Mouse (Mus musculus) lung, postnatal 4 days (tissue): Measurements from ENCODE around the gene Gpr108.
"Not testable (repeated sequence)": the region's sequence is repeated elsewhere in the genome, so short reads cannot be mapped to it uniquely, and the experiment has no call there.

Experiments
- DNase-seq, 2 experiments: peaks; one replicate each; pipeline ENCODE4 v3.0.0; 2021

The Gpr108 gene

DNA sequence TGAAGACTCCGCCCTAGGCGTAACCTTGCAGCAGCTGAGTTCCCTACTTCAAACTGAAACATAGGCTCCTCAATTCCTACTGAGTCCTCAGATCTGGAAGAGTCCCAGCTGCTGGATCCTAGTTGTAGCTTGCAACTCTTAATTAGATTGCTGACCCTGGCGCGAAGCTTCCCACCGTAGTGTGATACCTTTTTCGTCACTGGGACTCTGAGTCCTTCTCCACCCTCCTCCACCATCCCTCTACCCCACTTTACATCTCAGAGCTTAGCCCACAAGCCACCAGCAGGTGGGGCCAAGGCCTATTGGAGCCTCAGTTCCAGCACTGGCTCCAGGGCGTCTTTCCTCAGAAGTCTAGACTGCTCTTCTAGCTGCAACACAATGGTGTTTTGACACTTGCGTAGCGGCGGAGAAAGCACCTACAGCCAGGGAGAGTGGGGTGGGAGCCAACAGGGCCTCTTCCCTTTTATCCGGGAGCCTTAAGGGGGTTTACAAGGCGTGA is at the start of gene Gpr108:
Gene Gpr108, minus strand, starts transcription at position 246 of the 499 bp plus-strand sequence.
- peak; percentile 92 for DNase-seq

- no peak for DNase-seq
Observed at GRCm38 (mm10) chr17:57297040-57297439, 48.8 kb upstream of the Gpr108 start.

- no peak for DNase-seq
Observed at GRCm38 (mm10) chr17:57295935-57296334, 47.7 kb upstream of the Gpr108 start.

DNA sequence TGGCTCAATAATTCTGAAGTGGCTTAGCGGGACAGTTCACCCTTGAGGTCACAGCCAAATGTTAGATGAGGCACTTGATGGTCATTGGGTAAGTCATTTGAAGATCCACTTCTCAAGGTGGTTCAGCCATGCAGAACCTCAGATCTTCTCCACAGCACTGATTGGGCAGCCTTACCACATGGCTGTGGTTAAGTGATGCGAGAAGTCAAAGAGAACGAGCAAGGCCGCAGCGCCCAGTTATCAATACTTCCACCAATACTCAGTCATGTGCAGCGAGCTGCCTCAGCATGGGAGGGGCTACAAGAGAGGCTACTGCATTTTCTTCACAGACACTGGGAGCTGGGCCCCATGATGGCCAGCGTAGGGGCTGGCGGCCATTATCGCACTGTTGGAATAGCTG is 44.7 kb upstream of the Gpr108 start:
- DNase-seq = no peak

DNA sequence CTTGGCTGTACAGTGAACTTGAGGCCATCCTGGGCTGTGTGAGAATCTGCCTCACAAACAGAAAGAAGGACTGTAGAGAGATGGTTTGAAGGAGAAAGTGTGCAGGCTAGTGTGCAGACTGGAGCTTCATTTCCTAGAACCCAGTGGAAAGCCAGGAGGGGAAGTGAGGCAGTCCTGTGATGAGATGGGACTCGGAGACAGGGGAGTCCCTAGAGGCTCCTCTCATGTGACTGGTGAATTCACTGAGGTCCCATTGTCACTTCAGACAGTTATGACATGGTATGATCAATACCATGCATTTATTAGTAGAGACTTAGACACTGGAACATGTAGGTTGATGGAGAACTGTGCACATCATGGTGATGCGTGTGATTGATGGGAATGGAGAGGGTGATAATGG is 44.1 kb upstream of the Gpr108 start:
- DNase-seq = no peak

DNA sequence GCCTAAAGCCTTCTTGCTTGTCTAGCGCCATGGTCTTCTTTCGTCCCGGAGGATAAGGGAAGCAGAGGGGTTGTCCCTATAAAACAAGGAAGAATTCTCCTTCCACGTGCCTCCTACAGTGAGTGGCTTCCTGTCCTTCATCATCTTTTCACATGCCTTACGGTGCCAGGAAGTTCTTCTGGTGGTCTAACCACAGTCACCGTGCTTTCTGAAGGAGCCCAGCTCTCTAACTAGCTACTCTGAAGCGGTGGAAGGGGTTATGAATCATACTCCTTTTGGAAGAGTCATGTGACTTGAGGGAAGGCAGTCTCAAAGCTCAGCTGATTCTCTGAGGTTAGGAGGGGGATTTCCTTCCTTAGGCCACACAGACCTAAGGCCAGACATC is 42.4 kb upstream of the Gpr108 start:
- no peak for DNase-seq

DNA sequence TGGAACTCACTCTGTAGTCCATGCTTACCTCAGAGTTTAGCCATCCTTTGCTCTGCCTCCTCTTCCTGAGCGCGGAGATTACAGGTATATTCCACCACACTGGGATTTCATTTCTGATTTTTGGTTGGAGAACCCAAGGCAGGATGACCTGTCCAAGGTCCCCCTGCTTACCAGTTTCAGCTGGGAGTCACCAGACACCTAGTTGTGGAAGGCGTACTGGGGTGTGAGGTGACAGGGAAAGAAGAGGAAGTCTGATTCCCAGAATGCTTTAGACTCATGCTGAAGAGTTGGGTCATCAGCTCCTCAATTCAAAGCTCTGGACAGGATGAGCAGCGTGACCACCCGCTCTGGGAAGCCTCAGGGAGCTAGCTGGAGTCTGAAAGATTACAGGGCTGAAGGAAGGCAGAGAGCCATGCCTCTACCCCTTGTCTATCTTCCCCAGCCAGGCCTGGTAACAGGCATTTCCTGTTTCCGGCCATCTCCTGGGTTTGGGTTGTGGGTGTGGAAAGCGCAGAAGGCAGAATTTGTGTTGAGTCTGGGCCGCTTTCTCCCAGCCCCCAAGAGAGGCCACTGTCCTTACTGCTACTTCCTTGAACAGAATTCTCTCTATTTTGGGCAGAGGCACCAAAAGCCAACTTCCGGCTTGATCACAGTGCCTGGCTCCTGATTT is 41.9 kb upstream of the Gpr108 start:
- DNase-seq = peak; percentile 52 to 66

DNA sequence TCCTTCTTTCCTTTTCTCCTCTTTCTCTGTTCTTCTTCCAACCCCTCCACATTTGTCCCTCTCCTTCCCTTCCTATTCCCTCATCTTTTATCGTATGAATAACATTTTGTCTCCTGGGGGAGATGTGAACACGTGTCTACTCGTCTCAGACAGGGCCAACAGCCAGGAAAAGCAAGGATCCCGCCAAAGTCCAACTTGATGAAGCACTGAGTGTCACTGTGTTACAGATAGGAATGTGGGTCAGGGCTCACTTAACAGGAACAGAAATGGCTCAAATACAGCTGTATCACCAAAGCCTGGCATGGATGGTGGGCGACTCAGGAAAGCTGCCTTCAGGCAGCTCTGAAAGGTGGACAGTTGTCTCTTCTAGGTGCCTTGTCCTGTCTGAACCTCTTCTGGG is 41.0 kb upstream of the Gpr108 start:
- no peak for DNase-seq

DNA sequence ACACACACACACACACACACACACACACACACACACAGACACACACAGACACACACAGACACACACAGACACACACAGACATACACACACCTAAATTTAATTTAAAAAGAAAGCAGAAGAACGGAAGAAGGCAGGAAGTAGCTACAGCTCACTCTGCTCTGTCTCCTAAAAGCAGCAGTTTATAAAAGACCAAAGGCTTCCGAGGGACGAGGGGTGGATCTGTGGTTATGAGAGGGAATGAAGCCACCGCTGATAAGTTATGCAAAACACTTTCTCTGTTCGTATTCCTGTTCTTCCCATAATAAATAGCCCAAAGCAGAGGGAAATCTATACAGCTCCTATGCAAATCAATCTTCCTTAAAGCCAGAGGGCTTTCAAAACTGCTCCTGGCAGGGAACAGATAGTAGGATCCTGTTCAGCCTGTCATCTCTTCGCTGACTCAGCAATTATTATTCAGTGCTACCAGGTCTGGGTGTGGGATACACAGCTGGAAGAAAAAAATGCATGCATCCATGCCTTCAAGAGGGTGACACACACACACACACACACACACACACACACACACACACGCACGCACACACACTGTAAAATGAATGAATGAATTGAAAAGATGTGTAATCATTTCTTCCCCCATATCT is 38.6 kb upstream of the Gpr108 start:
- no peak for DNase-seq

DNA sequence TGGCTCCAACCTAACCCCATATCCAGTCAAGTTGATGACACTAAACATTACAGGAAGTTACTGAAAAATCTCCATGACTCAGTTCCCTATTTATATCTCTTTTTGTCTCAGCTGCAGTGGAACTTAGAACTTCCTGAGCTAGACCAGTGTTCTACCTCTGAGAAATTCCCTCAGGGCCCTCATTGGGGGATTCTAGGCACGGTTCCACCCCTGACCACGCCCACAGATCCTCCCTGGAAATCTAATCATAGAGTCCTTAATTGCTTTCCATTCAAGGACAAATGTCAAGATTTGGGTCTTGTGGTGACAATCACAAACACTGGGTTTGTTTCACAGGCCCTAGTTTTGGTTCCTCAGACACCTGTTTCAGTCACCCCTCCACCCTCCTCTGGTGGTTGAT is 36.8 kb upstream of the Gpr108 start:
- no peak for DNase-seq

DNA sequence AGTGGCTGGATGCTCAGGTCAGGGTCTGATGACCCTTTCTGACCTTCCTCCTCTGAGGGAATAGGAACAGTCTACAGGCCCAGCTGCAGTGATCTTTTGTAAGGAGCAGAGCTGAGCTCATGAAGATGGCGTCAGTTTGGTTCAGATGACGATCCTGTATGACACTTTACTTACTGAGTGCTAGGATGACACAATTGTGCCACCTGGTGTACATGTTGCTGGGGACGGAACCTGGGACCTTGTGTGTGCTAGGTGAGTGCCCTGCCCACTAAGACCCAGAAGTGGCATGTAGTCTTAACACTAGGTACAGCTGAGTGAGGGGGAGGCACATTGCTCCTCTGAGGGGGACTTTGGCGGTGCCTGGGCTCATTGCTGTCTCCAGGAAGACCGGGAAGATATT is 35.7 kb upstream of the Gpr108 start:
- no peak for DNase-seq

DNA sequence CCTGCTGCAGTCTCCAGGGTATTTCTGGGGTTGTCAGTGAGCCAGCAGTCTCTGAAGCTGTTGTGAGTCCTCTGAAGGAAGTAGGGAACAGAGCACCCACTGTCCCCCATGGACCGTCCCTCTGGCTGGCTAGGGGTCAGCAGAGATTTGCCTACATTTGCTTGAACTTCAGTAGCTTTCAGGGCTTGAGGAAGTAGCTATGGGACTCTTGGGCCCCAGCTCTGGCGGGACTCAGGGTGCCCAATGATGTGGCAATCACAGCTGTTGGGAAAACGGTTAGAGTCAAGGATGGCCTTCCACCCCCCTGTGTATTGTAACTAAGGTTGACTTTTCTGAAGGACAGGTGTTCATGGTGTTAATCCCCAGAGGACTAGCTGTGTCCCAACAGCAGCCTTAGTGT is 32.2 kb upstream of the Gpr108 start:
- DNase-seq = peak; percentile 30 to 34

DNA sequence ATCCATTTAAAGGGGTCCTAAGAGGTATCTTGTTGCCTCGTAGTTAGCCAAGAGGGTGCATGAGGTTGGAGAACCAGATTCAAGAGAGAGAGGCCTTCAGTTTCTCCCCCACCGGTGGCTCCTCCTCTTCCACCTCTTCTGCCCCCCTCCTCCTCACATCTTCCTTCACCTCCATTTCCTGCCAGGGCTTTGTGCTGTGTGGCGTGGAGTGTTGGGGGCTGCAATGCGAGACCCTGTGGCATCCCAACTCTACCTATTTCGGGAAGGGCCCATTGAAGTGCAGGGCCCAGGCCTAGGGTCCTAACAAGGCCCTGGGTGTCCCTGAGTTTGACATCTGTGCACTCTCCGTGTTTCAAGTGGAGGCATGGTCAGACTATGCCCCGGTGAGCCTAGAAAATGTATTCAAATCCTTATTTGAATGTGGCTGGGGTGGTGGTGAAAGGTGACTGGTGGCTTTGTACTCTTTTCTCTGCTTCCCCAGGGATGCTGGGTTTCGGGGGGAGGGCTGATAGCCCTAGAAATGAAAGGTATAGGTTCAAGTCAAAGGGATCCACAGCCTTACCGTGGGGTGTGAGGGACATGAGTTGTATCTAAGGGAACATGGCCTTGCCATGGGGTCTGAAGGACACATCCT is 31.5 kb upstream of the Gpr108 start:
- no peak for DNase-seq

- peak; percentile 75 to 76 for DNase-seq
Observed at GRCm38 (mm10) chr17:57278943-57279590, 30.8 kb upstream of the Gpr108 start, which contains the start of gene Vav1. Gene Vav1, plus strand, starts transcription at chr17:57279100.

- DNase-seq = no peak
Observed at GRCm38 (mm10) chr17:57278537-57278936, 30.3 kb upstream of the Gpr108 start.

DNA sequence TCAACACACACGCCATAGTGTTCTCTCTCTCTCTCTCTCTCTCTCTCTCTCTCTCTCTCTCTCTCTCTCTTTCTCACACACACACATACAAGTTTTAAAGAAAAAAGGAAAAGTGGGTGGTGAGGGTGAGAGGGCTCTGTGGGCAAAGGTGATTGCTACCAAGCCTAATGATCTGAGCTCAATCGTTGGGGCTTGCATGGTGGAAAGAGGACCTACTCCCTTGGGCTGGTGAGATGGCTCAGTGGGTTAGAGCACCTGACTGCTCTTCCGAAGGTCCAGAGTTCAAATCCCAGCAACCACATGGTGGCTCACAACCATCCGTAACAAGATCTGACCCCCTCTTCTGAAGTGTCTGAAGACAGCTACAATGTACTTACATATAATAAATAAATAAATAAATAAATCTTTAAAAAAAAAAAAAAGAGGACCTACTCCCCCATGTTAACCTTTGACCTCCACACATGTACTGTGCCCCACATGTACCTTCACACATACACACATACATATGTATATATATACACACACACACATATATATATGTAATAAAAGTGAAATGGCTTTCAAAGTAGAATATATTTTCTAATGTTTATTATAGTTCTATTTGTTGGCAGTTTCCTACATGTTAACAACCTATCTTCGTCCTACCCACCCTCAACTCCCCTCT is 29.5 kb upstream of the Gpr108 start:
- DNase-seq = not testable (repeated sequence)

DNA sequence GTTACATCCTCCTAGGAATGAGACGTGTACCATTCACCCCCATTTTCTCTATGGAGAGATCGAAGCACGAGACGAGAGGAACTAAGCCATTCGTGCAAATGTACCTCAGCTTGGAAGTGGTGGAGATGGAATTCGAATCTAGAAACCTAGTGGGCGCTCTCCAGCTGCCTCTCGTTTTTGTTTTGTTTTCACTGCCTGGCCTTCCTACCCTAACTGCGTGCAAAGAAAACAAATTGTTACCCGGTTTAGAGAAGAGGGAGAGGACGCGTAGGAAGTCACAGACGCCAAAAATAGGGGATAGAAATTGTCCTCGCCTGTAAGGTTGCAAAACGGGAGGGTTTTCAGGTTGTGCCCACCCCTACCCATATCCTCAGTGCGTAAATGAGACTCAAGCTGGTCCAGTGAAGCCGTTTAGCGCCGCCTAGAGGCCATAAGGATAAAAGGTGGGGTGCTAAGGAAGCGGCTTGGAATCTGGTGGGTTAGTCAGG is 28.4 kb upstream of the Gpr108 start:
- peak; percentile 70 to 81 for DNase-seq

DNA sequence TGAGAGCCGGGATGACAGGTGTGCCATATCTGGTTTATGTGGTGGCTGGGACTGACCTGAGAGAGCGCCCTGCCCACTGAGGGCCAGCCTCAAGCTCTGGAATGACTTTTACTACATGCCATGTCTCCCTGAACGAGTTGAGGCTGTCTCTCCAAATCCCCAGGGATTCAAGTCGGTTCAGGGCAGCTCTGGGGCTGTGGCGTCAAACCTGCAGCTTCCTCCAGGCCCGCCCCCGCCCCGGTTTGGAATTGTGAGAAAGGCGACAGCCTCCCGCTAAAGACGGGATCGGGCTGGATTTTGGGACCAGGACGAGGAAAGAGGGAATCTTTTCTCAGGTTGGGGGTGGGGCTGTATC is 27.7 kb upstream of the Gpr108 start:
- DNase-seq = no peak

DNA sequence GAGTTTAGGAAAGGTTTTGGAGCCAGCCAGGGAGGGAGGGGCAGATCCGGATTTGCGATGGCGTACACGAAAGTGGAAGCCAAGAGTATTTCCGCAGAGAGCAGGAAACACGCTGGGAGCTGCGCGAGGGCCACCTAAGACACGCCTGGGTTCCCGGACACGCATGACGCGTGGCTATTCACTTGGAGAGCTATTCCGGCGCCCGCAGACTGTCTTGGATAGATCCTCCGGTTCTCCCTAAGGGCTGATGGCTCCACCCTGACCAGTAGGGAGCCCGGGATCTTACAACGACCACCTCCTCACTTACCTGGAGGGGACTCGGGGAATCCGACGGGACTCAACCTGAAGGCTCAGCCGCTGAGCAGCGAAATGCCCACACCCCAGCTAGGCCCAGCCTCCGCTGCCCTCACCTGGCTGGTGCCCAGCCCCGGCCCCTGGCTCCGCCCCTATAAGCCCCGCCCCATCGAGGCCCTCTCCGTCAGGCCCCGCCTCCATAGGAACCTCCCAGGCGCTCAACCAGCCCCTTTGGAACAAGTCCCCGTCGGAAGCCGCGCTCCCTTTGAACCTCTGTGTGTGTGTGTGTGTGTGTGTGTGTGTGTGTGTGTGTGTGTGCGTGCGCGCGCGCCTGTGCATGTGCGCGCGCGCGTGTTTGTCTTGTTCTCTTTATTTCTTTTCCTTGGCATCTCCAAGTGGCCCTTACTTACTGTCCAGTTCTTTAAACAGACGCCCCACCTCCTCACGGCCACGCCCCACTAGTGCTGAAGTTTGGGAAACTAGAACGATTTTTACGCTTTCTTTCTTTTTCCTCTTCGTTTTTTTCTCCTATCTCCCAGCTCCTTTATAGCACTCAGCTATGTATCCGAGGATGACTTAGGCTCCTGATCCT is 27.1 kb upstream of the Gpr108 start:
- DNase-seq = peak; percentile 92 to 94

GRCm38 (mm10) chr17:57274686-57275085 is 26.4 kb upstream of the Gpr108 start:
- no peak for DNase-seq

DNA sequence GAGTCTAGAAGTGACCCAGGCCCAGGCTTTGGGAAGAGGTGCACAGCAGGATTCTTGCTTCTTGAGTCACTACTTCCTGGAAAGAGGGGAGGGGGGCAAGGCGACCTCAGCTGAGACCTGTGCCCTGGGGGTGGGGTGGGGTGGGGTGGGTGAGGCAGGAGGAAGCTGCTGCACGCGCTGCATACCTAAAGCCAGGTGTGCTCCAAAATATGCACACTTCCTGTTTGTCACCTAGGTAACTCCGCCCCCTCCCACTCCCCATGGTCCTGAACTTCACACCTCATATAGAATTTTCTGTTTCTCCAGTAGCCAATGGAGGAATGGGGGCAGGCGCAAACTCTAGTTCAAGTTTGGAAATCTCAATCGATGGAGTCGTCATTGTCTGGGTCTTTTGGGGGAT is 25.6 kb upstream of the Gpr108 start:
- no peak for DNase-seq

DNA sequence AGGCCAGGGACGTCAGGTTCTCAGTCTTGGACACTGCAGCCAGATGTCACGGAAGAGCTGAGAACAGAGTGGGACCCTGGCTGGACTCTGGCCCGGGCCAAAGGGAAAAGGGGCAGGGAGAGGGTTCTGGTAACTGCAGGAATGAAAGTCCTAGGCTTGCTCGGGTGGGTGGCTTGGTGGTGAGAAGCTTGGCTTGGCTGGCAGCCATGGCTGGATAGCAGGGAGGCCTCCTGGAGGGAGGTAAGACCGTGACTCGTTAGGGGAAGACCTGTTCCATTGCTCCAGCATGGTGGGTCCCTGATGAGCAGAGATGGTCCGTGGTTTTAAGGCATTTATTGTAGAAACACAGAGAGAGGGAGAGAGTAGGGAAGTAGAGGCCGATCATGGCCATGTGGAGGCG is 23.1 kb upstream of the Gpr108 start:
- DNase-seq = no peak
